Mouse (Mus musculus) midbrain, embryonic 11.5 days (tissue): ENCODE measurements around the gene Ak4. TPM values are rescaled to one million over a fixed set of nuclear protein-coding genes. Genes with fewer than 3 reads are reported as not detected.
A peak's percentile ranks its signal among the peaks of the same experiment; 100 is the strongest.

ENCODE experiments used
- ATAC-seq: fragments of 200-750 bp; cut with Nextera tagmentation; 2 replicates; pipeline ENCODE4 v1.8.0; 2017; ENCODE audit warnings: moderate TSS enrichment, moderate library complexity; ENCODE audit not compliant: low FRiP score
- DNase-seq: peaks from one replicate; pipeline ENCODE4 v3.0.0; 2015; ENCODE audit warnings: low spot score; ENCODE audit errors: missing footprints
- H3K27ac ChIP-seq: fragments of 300-500 bp; sonication (generic); 2 replicates; pipeline ENCODE4 v1.5.1; 2014; ENCODE audit warnings: low read depth, low read length
- H3K27me3 ChIP-seq: fragments of 300-500 bp; sonication (generic); 2 replicates; pipeline ENCODE4 v1.6.1; 2014; ENCODE audit warnings: mild to moderate bottlenecking, low read length, moderate library complexity, mixed read lengths; ENCODE audit not compliant: control insufficient read depth, insufficient read depth
- H3K36me3 ChIP-seq: fragments of 300-500 bp; sonication (generic); 2 replicates; pipeline ENCODE4 v1.6.1; 2014; ENCODE audit warnings: mild to moderate bottlenecking, low read length, moderate library complexity, mixed read lengths; ENCODE audit not compliant: control insufficient read depth, insufficient read depth
- H3K4me1 ChIP-seq: fragments of 300-500 bp; sonication (generic); 2 replicates; pipeline ENCODE4 v1.6.1; 2014; ENCODE audit warnings: low read length; ENCODE audit not compliant: control insufficient read depth, insufficient read depth
- H3K4me2 ChIP-seq: fragments of 300-500 bp; sonication (generic); 2 replicates; pipeline ENCODE4 v1.6.1; 2014; ENCODE audit warnings: mild to moderate bottlenecking, moderate library complexity
- H3K4me3 ChIP-seq: fragments of 300-500 bp; sonication (generic); 2 replicates; pipeline ENCODE4 v1.5.1; 2014; ENCODE audit warnings: low read depth, low read length
- H3K9ac ChIP-seq: fragments of 300-500 bp; sonication (generic); 2 replicates; pipeline ENCODE4 v1.6.1; 2014; ENCODE audit warnings: low read length
- H3K9me3 ChIP-seq: fragments of 300-500 bp; sonication (generic); 2 replicates; pipeline ENCODE4 v1.6.1; 2016; ENCODE audit warnings: low read length; ENCODE audit not compliant: control insufficient read depth
- WGBS: fragments of 180-500 bp; shearing (Covaris S2); extraction: QIAGEN DNeasy Blood & Tissue Kit; methylation state at CpG from one replicate; pipeline ENCODE4 v1.1.7; 2014; 5-methylcytosine and 5-hydroxymethylcytosine counted together
- polyA plus RNA-seq: library from polyadenylated mRNA; unstranded; fragments of >200 nt; fragmentation: Nextera tagmentation; extraction: Ambion mirVana; gene quantifications from 2 replicates; pipeline ENCODE4 v1.2.1, GENCODE M21; 2014

The Ak4 gene
- 10.8 and 12.7 TPM in 2 replicates for polyA plus RNA-seq

DNA sequence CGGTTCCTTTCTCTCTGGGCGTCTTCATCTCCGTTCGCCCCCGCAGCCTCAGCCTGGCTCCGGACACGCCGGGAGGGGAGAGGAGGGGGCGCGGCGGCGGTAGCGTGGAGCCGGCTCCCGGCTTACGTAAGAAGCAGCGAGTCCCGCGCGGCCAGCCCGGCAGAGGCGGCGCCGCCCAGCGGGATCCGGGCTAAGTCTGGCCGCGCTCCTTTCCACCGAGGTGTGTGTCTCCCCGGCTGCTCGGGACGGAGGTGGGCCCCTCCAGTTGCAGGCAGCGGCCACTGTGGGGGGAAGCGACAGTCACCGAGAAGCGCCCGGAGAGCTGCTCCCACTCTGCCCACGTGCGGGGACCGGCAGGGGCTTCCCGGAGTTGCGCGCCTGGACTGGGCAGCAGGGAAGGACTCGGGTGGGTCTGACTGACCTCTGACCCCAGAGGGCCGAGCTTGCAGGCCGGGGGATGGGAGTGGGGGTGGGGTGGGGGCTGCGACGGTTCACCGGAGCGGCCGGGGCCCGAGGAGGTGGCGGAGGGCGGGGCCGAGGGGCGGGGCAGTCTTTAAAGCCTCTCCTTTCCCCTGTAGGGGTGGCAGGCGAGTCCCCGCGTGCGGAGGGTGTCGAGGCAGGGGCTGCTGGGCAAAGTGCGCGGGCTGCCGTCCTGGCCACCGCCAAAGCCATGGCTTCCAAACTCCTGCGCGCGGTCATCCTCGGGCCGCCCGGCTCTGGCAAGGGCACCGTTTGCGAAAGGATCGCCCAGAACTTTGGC lies at the start of gene Ak4:
TSS of gene Ak4 (plus strand) at position 127 of the 760 bp plus-strand sequence.
- Histone ChIP-seq H3K9ac (peak within 1 kb of the TSS; percentile 85), H3K4me1 (peaks cover 3% of the 10 kb centered on the region; the same call in 1 of the 2 replicates), H3K36me3 (no peaks in the 10 kb centered on the region), H3K27me3 (no peaks in the 10 kb centered on the region; the same call in 1 of the 2 replicates), H3K4me2 (peak within 1 kb of the TSS; percentile 98), H3K27ac (peak within 1 kb of the TSS; percentile 36; the same call in 1 of the 2 replicates), H3K9me3 (no peaks in the 10 kb centered on the region), H3K4me3 (peak within 1 kb of the TSS; percentile 76)
- peak; percentile 97 for DNase-seq
- under 1% methylated on average over 47 of the region's 74 CpGs for WGBS
- ATAC-seq = peak; percentile 87

- 63% methylated on average over 4 of the region's 4 CpGs for WGBS
- ATAC-seq = no peak
- Histone ChIP-seq H3K4me3 (no peak overlapping the region), H3K27ac (no peak overlapping the region), H3K4me1 (no peaks in the 10 kb centered on the region), H3K9ac (no peak overlapping the region), H3K9me3 (no peaks in the 10 kb centered on the region), H3K27me3 (no peaks in the 10 kb centered on the region), H3K36me3 (no peaks in the 10 kb centered on the region), H3K4me2 (no peak overlapping the region)
- DNase-seq = peak; percentile 56
These were observed 49.3 kb upstream of the Ak4 start for GRCm38 (mm10) chr4:101369738-101370275.

DNA sequence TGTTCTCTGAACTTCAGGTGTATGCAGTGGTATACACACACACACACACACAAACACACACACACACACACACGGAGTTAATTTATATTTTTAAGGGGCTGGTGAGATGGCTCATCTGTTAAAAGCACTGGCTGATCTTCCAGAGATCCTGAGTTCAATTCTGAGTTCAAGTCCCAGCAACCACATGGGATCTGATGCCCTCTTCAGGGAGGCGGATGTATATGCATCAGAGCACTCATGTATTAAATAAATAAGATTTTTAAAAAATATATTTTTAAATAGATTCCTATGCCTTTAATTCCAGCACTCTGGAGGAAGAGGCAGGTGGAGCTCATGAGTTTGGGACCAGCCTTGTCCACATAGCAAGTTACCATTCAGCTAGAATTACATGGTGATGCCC lies 46.8 kb upstream of the Ak4 start:
- no peak overlapping the region for H3K27ac ChIP-seq
- H3K4me2 ChIP-seq = no peak overlapping the region
- no peaks in the 10 kb centered on the region for H3K9me3 ChIP-seq
- no peaks in the 10 kb centered on the region for H3K27me3 ChIP-seq
- no peak overlapping the region for H3K4me3 ChIP-seq
- DNase-seq (no peak), ATAC-seq (no peak)
- no peak overlapping the region for H3K9ac ChIP-seq
- H3K36me3 ChIP-seq = no peaks in the 10 kb centered on the region
- WGBS = 70% methylated on average over 2 of the region's 2 CpGs
- H3K4me1 ChIP-seq = no peaks in the 10 kb centered on the region

GRCm38 (mm10) chr4:101372751-101373150 lies 46.3 kb upstream of the Ak4 start:
- H3K4me1 ChIP-seq = no peaks in the 10 kb centered on the region
- no peaks in the 10 kb centered on the region for H3K27me3 ChIP-seq

DNA sequence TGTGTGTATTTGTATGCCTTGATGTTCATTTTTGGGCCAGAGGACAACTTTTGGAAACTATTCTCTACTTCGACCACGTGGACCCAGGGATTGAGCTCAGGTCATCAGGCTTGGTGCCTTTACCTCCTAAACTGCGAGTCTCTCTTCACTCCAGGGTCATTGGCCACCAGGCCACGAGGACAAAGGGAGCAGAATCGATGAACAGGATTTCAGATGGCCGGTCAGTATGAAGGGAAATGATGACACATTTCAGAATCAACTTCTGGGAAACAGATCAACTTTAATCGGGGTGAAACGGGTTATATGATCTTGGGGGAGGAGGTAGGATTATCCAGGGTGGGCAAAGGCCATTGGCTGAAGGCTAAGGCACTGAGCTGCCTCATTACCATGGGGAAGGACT lies 45.0 kb upstream of the Ak4 start:
- Histone ChIP-seq H3K27me3 (no peaks in the 10 kb centered on the region), H3K27ac (no peak overlapping the region), H3K4me1 (no peaks in the 10 kb centered on the region), H3K4me3 (no peak overlapping the region), H3K4me2 (no peak overlapping the region), H3K36me3 (no peaks in the 10 kb centered on the region), H3K9ac (no peak overlapping the region), H3K9me3 (no peaks in the 10 kb centered on the region)
- DNase-seq (no peak), ATAC-seq (no peak)
- 78% methylated on average over 8 of the region's 8 CpGs for WGBS

More at GRCm38 (mm10) chr4:101372751-101373150, 46.3 kb upstream of the Ak4 start:
- no peaks in the 10 kb centered on the region for H3K9me3 ChIP-seq
- no peak overlapping the region for H3K4me3 ChIP-seq
- WGBS = 93% methylated on average over 6 of the region's 6 CpGs
- DNase-seq (no peak), ATAC-seq (no peak)
- H3K27ac ChIP-seq = no peak overlapping the region
- H3K9ac ChIP-seq = no peak overlapping the region
- H3K4me2 ChIP-seq = no peak overlapping the region
- no peaks in the 10 kb centered on the region for H3K36me3 ChIP-seq

DNA sequence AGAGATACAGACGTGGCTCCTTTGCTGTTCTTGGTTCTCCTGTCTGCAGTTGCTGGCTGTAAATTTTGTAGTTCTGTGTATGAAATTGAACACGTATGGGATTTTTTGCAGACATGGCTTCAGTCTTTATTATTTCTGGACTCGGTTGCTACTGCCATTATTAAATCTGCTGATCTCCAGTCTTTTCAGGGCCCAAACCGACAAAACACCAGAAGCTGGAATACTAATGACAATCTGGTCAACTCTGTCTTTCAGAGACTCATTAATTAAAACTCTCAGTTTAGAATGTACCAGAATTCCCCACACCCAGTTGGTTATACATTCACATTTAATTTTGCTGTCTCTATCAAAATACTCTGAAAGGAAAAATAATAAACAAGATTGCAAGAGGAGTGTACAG lies 42.2 kb upstream of the Ak4 start:
- 84% methylated on average over 4 of the region's 4 CpGs for WGBS
- no peak overlapping the region for H3K4me3 ChIP-seq
- no peaks in the 10 kb centered on the region for H3K4me1 ChIP-seq
- no peak overlapping the region for H3K9ac ChIP-seq
- H3K4me2 ChIP-seq = no peak overlapping the region
- ATAC-seq (no peak), DNase-seq (no peak)
- no peaks in the 10 kb centered on the region for H3K36me3 ChIP-seq
- H3K9me3 ChIP-seq = no peaks in the 10 kb centered on the region
- no peaks in the 10 kb centered on the region for H3K27me3 ChIP-seq
- H3K27ac ChIP-seq = no peak overlapping the region

DNA sequence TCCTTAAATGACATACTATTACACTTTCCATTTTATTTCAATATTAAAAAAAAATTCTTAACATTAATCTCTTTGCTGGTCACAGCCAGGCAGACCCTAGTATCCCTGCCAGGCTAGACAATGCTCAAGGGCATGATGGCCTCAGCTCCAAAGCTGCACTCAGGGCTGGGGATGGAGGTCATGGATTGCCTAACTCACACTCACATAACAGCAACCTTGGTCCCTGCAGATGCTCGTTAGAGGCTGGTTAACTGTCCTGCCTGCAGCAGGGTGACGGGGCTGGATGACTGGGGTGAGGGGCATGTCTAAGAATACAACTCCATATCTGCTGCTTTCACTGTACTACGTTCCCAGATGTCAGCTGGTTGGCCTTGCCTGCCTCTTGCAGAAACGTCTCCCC lies 40.8 kb upstream of the Ak4 start:
- no peaks in the 10 kb centered on the region for H3K27me3 ChIP-seq
- 73% methylated on average over 4 of the region's 4 CpGs for WGBS
- no peak overlapping the region for H3K4me2 ChIP-seq
- ATAC-seq (no peak), DNase-seq (no peak)
- no peaks in the 10 kb centered on the region for H3K36me3 ChIP-seq
- H3K27ac ChIP-seq = no peak overlapping the region
- H3K9me3 ChIP-seq = no peaks in the 10 kb centered on the region
- no peak overlapping the region for H3K4me3 ChIP-seq
- no peak overlapping the region for H3K9ac ChIP-seq
- H3K4me1 ChIP-seq = no peaks in the 10 kb centered on the region

DNA sequence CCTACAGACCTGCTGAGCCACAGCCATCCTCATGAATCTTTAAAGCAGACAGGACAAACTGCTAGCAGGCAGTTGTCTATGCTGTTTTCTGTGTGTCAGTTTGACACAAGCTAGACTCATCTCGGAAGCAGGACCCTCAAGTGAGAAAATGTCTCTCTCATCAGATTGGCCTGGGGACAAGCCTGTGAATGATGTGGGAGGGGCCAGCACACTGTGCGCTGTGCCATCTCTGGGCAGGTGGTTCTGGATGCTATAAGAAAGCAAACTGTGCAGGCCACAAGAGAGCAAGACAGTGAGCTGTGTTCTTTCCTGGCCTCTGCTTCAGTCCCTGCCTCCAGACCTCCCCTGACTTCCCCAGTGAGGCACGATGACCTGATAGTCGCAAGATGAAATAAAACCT lies 40.3 kb upstream of the Ak4 start:
- Histone ChIP-seq H3K27me3 (no peaks in the 10 kb centered on the region), H3K27ac (no peak overlapping the region), H3K4me2 (no peak overlapping the region), H3K9me3 (no peaks in the 10 kb centered on the region), H3K9ac (no peak overlapping the region), H3K4me1 (no peaks in the 10 kb centered on the region), H3K36me3 (no peaks in the 10 kb centered on the region), H3K4me3 (no peak overlapping the region)
- DNase-seq = no peak
- no peak for ATAC-seq
- 84% methylated on average over 4 of the region's 4 CpGs for WGBS

DNA sequence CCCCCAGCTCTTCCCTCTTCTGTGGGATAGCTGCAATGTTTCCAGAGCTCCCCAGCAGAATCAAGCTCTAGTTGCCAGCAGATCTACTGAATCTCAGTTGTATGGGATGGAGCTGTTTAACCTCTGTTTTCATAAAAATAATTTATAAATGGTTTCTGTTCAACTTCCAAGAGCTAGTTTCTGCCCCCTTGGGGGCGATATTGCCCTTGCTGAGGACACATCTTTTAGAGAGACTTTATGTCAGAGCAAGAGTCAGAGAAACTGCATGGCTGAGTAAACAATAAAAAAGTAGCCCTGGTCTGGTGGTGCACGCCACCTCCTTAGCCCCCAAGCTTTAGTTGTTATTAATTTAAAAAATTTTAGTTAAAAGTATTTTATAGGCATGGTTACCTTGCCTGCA lies 34.1 kb upstream of the Ak4 start:
- DNase-seq = no peak
- WGBS = 57% methylated on average over 2 of the region's 2 CpGs

More for the DNA sequence above, 34.1 kb upstream of the Ak4 start:
- Histone ChIP-seq H3K4me3 (no peak overlapping the region), H3K4me2 (no peak overlapping the region), H3K27ac (no peak overlapping the region), H3K36me3 (no peaks in the 10 kb centered on the region), H3K9ac (no peak overlapping the region), H3K27me3 (no peaks in the 10 kb centered on the region), H3K4me1 (no peaks in the 10 kb centered on the region), H3K9me3 (no peaks in the 10 kb centered on the region)
- no peak for ATAC-seq
